Mouse (Mus musculus) thymus, adult 18-20 months (tissue): Measurements from ENCODE around the gene Stx11.

Experiments
- DNase-seq, 2 experiments: peaks; one replicate each; pipeline ENCODE4 v3.0.0; 2022; ENCODE audit warnings: mixed read lengths in 2 of 2

Stx11 gene

DNA sequence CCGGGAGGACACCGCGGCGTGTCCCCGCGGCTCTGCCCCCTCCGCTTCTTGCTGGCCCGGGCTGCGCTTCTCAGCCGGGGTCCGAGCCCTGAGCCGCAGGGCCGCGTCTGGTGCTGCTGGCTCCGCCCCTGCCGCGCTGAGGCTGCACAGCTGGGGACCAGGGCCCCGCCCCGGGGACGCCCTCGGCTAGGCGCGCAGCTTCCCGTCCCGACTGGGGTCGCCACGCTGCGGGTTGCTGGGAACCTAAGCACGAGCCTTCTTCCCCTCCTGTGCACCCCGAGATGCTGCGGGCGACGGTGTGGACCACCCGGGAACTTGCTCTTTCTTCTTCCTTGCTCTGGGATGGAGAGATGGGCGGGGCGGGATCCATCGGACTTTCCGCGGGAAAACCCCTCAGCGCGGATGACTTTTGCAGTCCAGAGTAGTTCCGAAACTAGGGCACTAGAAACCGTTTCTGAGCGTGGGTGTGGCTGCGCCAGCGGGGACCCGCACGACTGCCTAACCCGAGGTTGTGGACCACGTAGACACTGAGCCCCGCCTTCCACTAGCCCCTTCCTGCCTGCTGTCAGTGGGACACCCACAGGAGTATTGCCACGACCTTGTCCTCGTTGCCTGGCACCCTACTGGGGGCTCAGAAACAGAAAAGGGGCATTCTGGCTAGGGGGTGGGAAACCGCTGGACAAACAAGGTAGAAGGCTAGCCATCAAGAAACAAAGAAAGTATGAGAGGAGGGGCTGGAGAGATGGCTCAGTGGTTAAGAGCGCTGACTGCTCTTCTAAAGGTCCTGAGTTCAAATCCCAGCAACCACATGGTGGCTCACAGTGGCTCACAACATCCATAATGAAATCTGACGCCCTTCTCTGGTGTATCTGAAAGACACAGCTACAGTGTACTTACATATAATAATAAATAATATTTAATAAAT is at the start of gene Stx11:
Stx11 (minus strand) TSS at position 148 of the 925 bp plus-strand sequence.
- peak; percentile 77 for DNase-seq

GRCm38 (mm10) chr10:13008737-13009121 is 44.6 kb upstream of the Stx11 start:
- no peak for DNase-seq

- peak; percentile 89 to 95 for DNase-seq
These were observed 44.0 kb upstream of the Stx11 start for GRCm38 (mm10) chr10:13007876-13008736.

DNA sequence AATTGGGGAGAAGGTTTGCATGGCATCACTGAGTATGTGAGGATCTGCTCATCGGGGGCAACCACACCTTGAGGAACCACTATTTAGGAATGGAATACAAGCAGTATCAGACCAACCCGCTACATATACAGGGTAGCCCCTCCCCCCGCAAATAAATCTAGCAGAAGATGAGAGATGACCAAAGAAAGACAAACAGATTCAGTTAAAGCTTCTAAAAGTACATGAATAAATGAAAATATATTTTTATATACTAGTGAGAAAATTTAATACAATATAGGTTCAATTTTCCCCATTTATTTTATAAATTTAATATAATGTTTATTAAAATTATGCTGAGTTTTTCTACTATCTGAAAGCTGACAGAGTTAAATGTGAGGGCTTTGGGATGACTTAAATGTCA is 40.9 kb upstream of the Stx11 start, which contains the start of gene Sf3b5:
Sf3b5 (plus strand) TSS at position 301 of the 400 bp plus-strand sequence.
- no peak for DNase-seq

DNA sequence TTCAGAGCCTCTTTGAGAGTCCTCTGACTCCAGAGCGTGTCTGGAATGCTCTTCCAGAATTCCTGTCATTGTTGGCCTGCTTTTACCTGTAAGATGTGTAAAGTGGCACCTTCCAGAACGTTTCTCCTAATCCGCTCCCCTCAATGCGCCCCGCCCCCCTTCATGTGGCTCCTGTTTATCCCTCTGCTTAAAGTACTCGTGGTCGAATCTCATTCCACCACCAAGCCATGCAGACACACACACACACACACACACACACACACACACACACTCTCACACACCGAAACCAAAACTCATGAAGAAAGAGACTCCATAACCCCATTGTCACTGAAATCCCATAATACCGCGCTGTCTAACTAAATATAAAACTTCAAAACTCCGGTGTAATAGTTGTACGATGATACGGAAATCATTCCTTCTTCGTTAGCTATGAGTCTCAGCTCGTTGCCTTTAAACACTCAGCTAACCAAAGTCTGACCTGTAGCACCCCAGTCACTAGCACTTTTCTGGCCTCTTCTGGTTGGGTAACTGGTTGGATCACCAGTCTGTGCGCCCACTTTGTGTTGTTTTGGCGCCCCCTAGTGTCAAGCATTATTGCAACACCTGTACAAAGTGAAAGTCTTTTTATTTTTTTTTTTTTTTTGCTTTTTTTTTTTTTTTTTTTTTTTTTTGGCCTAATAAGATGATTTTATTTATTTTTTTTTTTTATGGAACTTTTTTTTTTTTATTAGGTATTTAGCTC is 32.8 kb upstream of the Stx11 start:
- DNase-seq, result peak; percentile 29 to 55

GRCm38 (mm10) chr10:12993411-12994039 is 29.4 kb upstream of the Stx11 start:
- DNase-seq, result no peak

DNA sequence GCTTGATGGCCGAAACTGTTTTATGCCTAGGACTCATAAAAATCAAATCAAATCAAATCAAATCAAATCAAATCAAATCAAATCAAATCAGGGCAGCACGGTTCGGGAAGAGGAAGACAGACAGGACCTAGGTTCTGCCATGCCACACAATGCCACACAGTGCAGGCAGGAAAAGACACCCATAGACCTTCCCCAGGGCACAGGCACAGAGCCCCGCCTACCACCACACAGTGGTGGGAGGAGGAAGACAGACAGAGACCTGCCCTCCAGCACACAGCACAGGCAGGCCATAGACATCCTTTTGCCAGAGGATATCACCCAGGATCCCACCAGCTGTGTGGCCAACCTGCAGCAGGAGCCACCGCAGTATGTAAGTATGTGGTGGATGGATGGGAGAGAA is 27.9 kb upstream of the Stx11 start:
- DNase-seq, result no peak

DNA sequence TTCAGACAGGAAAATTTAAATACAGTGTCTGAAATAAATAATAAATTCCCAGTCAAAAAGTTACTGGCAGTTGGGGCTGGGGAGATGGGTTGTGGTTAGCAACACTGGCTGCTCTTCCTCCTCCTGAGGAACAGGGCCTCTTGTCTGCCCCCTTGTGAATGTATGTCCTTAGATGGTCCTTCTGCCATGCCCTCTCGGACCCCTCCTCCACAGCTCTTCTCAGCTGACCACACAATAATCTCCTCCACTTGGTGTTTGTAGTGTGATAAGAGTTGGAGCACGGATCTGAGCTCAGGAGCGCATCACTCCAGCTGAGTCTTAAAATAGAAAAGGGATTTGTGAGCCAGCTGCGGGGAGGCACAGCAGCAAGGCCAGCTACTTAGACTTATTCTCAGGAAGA is 22.8 kb upstream of the Stx11 start:
- no peak for DNase-seq

DNA sequence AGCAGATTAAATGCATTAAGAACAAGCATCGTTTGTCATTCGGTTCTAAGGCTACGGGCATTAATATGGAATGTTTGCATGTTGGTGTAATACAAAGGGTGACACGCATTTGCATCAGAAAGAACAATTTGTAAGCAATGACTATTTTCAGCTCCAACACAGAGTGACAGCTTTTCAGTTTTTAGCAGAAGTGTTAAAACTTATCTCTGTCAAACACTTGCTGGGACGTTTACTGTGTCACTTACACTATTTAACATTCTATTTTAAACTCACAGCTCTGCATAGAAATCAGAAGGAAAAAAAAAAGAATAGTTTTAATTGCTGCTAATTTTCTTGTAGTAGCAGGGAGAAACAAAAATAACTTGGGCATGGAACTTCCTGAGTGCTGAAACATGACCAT is 22.4 kb upstream of the Stx11 start:
- no peak for DNase-seq

DNA sequence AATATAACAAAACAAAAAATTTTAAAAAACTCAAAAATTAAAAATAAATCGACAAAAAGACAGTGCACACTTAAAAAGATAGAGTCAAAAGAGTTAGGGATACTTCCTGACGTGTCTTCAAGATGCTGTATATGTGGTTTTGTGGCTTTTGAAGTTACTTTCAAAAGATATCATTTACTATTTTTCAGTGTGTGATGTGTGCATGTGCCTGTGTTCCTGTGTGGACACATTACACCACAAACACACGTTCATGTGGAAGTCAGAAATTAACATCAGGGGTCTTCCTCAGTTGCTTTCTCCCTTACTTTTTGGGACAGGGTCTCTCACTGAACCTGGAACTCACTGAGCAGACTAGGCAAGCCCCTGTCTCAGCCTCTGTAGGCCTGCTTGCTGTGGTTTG is 20.9 kb upstream of the Stx11 start:
- DNase-seq, result no peak

GRCm38 (mm10) chr10:12983516-12983915 is 19.4 kb upstream of the Stx11 start:
- no peak for DNase-seq

GRCm38 (mm10) chr10:12981071-12981470 is 17.0 kb upstream of the Stx11 start:
- DNase-seq, result no peak

GRCm38 (mm10) chr10:12977787-12978212 is 13.7 kb upstream of the Stx11 start:
- no peak for DNase-seq

- no peak for DNase-seq
These were observed 12.5 kb upstream of the Stx11 start for GRCm38 (mm10) chr10:12976552-12976951.

DNA sequence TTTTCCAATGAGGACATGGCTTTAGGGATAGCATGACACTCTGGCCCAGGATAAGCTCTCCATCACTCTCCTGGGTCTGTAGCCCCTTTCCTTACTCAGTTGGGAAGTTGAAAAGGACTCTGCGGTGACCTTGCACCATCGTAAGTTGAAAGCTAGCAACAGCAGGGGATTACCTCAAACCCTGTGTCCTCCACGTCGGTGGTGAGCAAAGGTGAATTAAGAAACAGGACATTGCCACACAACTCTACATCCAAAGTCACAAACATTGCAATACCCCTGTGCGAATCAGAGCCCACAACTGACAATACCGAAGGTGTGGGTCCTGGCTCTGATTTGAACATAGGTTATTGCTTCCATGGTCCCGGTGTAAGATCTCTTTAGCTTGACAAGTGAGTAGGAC is 11.9 kb upstream of the Stx11 start:
- no peak for DNase-seq

GRCm38 (mm10) chr10:12975461-12975860 is 11.4 kb upstream of the Stx11 start:
- no peak for DNase-seq

DNA sequence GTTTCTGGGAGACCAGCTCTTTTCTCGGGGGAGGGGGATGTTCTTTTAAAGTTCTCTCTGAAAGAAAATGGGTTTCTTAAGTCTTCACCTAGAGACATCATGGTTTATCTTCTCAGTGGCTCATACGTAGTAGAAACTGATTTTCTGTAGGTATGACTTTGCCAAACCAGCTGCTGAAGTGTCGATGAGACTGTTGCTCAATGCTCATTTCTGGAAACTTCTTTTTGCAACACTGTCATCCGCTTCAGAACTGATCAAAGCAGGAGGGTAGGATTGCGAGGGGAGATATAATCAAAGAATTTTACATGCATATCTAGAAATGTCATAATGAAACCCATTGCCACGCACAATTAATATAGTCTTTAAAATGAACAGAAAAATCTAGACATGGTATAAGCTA is 10.5 kb upstream of the Stx11 start:
- DNase-seq, result no peak

GRCm38 (mm10) chr10:12965669-12966180 is 1.6 kb upstream of the Stx11 start:
- DNase-seq, result no peak

DNA sequence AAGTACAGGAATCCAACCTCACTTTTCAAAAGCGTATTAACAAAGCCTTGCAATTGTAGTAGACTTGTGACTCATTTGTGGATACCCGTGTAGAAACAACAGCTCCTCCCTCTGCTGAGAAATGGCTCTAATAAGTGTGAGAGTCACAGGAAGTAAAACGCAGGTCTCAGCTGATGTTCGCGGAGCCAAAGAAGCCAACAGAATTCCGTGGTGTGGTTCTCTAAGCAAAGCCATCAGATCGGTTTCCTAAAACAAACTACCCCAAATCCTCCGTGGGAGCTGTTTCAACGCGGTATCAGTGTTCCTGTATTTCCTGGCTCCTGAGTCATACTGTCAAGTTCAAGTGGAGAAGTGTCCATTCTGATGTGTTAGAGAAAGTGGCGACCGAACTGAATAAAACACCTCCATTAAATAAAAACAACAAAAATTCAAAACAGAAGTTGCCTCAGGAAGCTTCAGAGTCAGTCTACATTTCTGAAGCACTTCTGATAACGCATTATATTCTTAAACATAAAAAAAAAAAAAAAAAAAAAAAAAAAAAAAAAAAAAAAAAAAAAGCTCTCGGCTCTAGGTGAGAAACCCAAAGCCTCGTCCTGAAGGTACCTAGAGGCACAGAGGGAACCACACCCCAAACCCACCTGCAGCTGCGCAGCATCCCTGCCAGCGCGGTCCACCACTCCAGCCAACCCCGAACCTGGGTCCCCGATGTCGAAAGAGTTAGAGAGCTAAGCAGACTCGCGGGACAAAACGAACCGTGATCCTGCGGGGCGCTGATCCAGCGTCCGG is 543 bp downstream of the Stx11 start:
- no peak for DNase-seq

DNA sequence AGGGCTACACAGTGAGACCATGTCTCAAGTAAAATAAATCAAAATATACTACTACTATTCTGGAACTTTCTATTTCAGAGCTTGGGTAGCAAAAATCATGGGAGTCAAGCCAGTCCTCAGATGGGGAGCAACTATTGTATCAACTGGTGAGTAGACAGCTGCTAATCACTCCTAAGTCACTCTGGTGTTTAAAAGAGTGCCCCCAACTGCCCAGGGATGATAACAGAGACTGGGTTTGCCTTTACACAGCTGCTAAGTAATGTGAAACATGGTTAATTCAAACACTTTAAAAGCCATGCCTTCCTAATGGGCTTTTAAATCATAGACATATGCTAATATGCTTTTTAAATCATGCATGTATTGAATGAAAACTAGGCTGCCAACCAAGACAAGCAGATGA is 1.9 kb downstream of the Stx11 start:
- no peak for DNase-seq

DNA sequence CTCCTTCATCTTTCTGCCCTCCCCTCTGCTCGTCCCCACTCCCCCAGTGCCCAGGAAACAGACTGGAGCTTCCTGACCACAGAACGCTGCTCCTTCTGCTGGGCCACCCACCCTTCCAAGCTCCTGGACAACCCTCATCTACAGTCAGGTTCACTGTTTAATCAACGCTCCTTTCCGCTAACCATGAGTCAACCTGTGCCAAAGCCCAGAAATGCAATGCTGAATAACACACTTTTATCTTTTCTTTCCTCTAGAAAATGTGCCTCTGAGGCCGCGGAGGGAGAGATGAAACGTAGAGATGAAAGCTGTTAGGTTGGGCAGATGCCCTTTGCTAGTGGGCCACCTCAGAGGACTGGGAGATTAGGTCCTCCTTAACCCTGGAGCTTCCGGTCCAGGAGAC is 2.6 kb downstream of the Stx11 start:
- DNase-seq, result no peak
